Mouse (Mus musculus) stomach, embryonic 14.5 days (tissue): ENCODE data around the gene Fgf4. TPM values are rescaled to one million over a fixed set of nuclear protein-coding genes. Genes with fewer than 3 reads are reported as not detected.
"Not testable (repeated sequence)": the region's sequence is repeated elsewhere in the genome, so short reads cannot be mapped to it uniquely, and the experiment has no call there.

Experiments
- ATAC-seq: fragments of 200-750 bp; cut with Nextera tagmentation; 2 replicates; pipeline ENCODE4 v1.8.0; 2017; ENCODE audit warnings: low read depth, moderate TSS enrichment; ENCODE audit not compliant: insufficient number of reproducible peaks, insufficient read depth, low FRiP score
- H3K27ac ChIP-seq: fragments of 300-500 bp; sonication (generic); 2 replicates; pipeline ENCODE4 v1.5.1; 2014; ENCODE audit warnings: mild to moderate bottlenecking, low read length, moderate library complexity, mixed read lengths
- H3K27me3 ChIP-seq: fragments of 300-500 bp; sonication (generic); 2 replicates; pipeline ENCODE4 v1.6.1; 2014; ENCODE audit warnings: low read length, control low read depth, mixed read lengths; ENCODE audit not compliant: control insufficient read depth, insufficient read depth
- H3K36me3 ChIP-seq: fragments of 300-500 bp; sonication (generic); 2 replicates; pipeline ENCODE4 v1.6.1; 2014; ENCODE audit warnings: mild to moderate bottlenecking, control low read depth, low read length, moderate library complexity, mixed read lengths; ENCODE audit not compliant: control insufficient read depth, insufficient read depth
- H3K4me1 ChIP-seq: fragments of 300-500 bp; sonication (generic); 2 replicates; pipeline ENCODE4 v1.6.1; 2014; ENCODE audit warnings: low read length, control low read depth, mixed read lengths; ENCODE audit not compliant: control insufficient read depth, insufficient read depth
- H3K4me2 ChIP-seq: fragments of 300-500 bp; sonication (generic); replicated peaks from 2 replicates; pipeline ENCODE4 v1.6.1; 2014; ENCODE audit warnings: low read depth, low read length, control low read depth
- H3K4me3 ChIP-seq: fragments of 300-500 bp; sonication (generic); 2 replicates; pipeline ENCODE4 v1.5.1; 2014; ENCODE audit warnings: low read depth, low read length, control low read depth
- H3K9ac ChIP-seq: fragments of 300-500 bp; sonication (generic); replicated peaks from 2 replicates; pipeline ENCODE4 v1.6.1; 2014; ENCODE audit warnings: low read depth, mild to moderate bottlenecking, control low read depth, low read length, moderate library complexity, mixed read lengths
- H3K9me3 ChIP-seq: fragments of 300-500 bp; sonication (generic); 2 replicates; pipeline ENCODE4 v1.6.1; 2016; ENCODE audit warnings: low read depth, low read length, control low read depth; ENCODE audit not compliant: control insufficient read depth
- WGBS: fragments of 180-500 bp; shearing (Covaris S2); extraction: QIAGEN DNeasy Blood & Tissue Kit; methylation state at CpG from one replicate; pipeline ENCODE4 v1.1.7; 2014; 5-methylcytosine and 5-hydroxymethylcytosine counted together
- polyA plus RNA-seq: library from polyadenylated mRNA; unstranded; fragments of >200 nt; fragmentation: Nextera tagmentation; extraction: Ambion mirVana; gene quantifications from 2 replicates; pipeline ENCODE4 v1.2.1, GENCODE M21; 2014

Gene Fgf4
- polyA plus RNA-seq, 1 experiment from 2014 or later = not detected

DNA sequence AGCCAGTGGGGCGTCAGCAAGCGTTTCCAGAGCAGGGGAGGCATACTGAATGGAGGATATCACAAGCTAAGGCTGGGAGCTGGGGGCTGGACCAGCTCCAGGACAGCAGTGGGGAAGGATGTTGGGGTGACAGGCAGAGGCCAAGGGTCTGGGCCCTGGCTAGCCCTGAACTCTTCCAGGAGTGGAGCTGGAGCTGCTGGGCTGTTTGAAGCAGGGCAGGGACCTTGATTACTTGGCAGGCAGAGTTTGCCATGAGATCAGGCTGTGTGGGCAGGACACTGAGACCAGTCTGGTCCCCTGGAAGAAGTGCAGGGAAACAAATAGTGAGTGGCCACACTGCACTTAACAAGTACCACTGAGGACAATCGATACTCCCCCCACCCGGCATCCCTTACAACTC lies 27.1 kb downstream of the Fgf4 start:
- 62% methylated on average over 4 of the region's 4 CpGs for WGBS
- Histone ChIP-seq H3K4me2 (no peak overlapping the region), H3K9me3 (no peaks in the 10 kb centered on the region), H3K27me3 (no peaks in the 10 kb centered on the region), H3K4me3 (no peak overlapping the region), H3K36me3 (no peaks in the 10 kb centered on the region), H3K4me1 (no peaks in the 10 kb centered on the region), H3K9ac (no peak overlapping the region), H3K27ac (no peak overlapping the region)
- no peak for ATAC-seq

DNA sequence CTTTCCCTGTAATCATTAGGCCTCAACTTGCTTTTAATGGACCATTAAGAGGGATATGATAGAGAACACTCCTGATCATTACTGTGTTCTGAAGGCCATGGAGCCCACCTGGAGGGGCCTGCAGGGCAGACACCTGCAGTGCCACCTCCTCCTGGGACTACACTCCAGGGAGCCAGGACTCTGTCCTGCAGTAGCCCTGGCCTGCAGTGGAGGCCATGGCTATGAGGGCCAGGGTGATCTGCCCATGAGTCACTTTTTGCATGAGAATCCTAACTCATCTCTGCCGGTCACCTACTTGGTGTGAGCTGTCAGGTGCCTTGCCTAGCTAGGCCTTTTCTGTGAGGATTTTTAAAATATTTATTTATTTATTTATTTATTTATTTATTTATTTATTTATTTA lies 31.2 kb downstream of the Fgf4 start:
- Histone ChIP-seq H3K36me3 (no peaks in the 10 kb centered on the region), H3K4me2 (no peak overlapping the region), H3K4me3 (no peak overlapping the region), H3K27ac (no peak overlapping the region), H3K4me1 (peaks cover 3% of the 10 kb centered on the region; the same call in 1 of the 2 replicates), H3K9me3 (no peaks in the 10 kb centered on the region), H3K27me3 (no peaks in the 10 kb centered on the region), H3K9ac (no peak overlapping the region)
- ATAC-seq = no peak
- 100% methylated on average over 1 of the region's 1 CpGs for WGBS

GRCm38 (mm10) chr7:144883106-144883505 lies 35.9 kb downstream of the Fgf4 start:
- ATAC-seq = peak; percentile 49; the same call in 1 of the 2 replicates

DNA sequence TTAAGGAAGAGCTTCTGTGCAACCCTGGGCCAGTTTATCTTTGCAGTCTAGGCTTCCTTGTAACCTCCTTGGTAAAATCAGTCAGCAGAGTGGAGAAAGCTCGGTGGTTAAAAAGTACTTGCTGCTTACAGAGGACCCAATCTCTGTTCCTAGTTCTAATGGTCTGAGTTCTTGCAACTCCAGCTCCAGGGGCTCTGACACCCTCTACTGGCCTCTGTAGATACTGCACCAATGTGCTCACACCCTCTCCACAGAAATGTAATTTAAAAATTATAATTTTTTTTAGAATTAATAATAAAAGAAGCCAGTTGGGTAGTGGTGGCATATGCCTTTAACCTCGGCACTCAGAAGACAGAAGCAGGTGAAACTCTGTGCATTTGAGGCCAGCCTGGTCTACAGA lies 40.5 kb downstream of the Fgf4 start:
- Histone ChIP-seq H3K9ac (no peak overlapping the region), H3K36me3 (no peaks in the 10 kb centered on the region), H3K4me1 (peaks cover 3% of the 10 kb centered on the region; the same call in 1 of the 2 replicates), H3K9me3 (no peaks in the 10 kb centered on the region; the same call in 1 of the 2 replicates), H3K4me3 (no peak overlapping the region), H3K27ac (no peak overlapping the region), H3K27me3 (no peaks in the 10 kb centered on the region), H3K4me2 (no peak overlapping the region)
- ATAC-seq = no peak
- WGBS = 85% methylated on average over 2 of the region's 2 CpGs

More at GRCm38 (mm10) chr7:144883106-144883505, 35.9 kb downstream of the Fgf4 start:
- Histone ChIP-seq H3K9ac (no peak overlapping the region), H3K4me2 (no peak overlapping the region), H3K4me1 (peaks cover 3% of the 10 kb centered on the region; the same call in 1 of the 2 replicates), H3K27ac (no peak overlapping the region), H3K36me3 (no peaks in the 10 kb centered on the region), H3K9me3 (no peaks in the 10 kb centered on the region; the same call in 1 of the 2 replicates), H3K27me3 (no peaks in the 10 kb centered on the region), H3K4me3 (no peak overlapping the region)
- WGBS = 15% methylated on average over 2 of the region's 2 CpGs

GRCm38 (mm10) chr7:144888564-144889299 lies 41.6 kb downstream of the Fgf4 start:
- Histone ChIP-seq H3K27me3 (no peaks in the 10 kb centered on the region), H3K4me2 (no peak overlapping the region), H3K4me1 (no peaks in the 10 kb centered on the region), H3K27ac (no peak overlapping the region), H3K9ac (no peak overlapping the region), H3K4me3 (no peak overlapping the region), H3K36me3 (no peaks in the 10 kb centered on the region), H3K9me3 (no peaks in the 10 kb centered on the region; the same call in 1 of the 2 replicates)
- no peak for ATAC-seq
- WGBS = 11% methylated on average over 18 of the region's 18 CpGs

- H3K4me3 ChIP-seq, H3K36me3 ChIP-seq, H3K9ac ChIP-seq, H3K27ac ChIP-seq, H3K4me2 ChIP-seq, ATAC-seq, H3K4me1 ChIP-seq, H3K9me3 ChIP-seq: not testable (repeated sequence)
- 86% methylated on average over 1 of the region's 1 CpGs for WGBS
- peaks cover 10% of the 10 kb centered on the region for H3K27me3 ChIP-seq
Observed at GRCm38 (mm10) chr7:144890661-144891060, 43.5 kb downstream of the Fgf4 start.

DNA sequence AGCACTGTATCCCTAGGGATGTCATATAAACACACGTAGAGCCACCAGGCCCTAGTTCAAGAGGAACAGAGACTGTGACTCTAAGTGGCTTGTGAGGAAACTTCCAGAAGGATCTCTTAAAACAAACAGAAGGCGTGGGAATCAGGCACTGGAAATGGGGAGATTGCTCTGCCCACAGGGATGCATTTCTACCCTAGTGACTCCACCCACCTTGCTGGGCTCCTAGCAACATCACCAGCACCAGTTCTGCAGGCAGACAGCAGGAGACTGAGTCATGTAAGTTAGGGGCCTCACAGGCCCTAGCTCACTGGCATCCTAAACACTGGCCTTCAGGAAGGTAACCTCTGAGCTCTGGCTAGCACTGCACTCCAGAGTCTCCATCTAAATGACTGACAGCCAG lies 44.7 kb downstream of the Fgf4 start:
- WGBS = 73% methylated on average over 2 of the region's 2 CpGs
- Histone ChIP-seq H3K9ac (no peak overlapping the region), H3K9me3 (no peaks in the 10 kb centered on the region; the same call in 1 of the 2 replicates), H3K27me3 (peaks cover 21% of the 10 kb centered on the region), H3K36me3 (no peaks in the 10 kb centered on the region), H3K27ac (no peak overlapping the region), H3K4me3 (no peak overlapping the region), H3K4me2 (no peak overlapping the region), H3K4me1 (peaks cover 13% of the 10 kb centered on the region; the same call in 1 of the 2 replicates)
- no peak for ATAC-seq

DNA sequence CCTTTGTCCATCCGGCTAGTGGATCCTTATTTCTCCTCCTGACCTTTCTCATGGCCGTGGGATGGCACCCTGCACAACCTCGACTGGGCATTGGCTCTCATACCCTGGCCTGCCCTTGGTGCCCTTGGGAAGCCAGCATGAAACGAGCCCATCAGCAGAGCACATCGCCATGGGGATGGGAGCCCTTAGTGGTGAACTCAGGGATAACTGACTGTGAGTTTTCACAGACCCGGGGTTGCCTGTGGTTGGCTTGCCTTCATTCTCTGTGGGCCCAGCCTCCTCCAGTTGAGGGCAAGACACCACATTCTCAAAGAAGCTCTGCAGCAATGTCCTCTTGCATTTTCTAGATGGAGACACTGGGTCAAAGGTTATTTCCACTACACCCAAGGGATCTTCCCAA lies 45.2 kb downstream of the Fgf4 start:
- ATAC-seq = no peak
- peaks cover 26% of the 10 kb centered on the region for H3K27me3 ChIP-seq
- no peak overlapping the region for H3K4me3 ChIP-seq
- H3K9me3 ChIP-seq = no peaks in the 10 kb centered on the region; the same call in 1 of the 2 replicates
- peaks cover 17% of the 10 kb centered on the region; the same call in 1 of the 2 replicates for H3K4me1 ChIP-seq
- no peak overlapping the region for H3K4me2 ChIP-seq
- WGBS = 59% methylated on average over 6 of the region's 6 CpGs
- no peaks in the 10 kb centered on the region for H3K36me3 ChIP-seq
- no peak overlapping the region for H3K9ac ChIP-seq
- no peak overlapping the region for H3K27ac ChIP-seq
